Mouse (Mus musculus) bone marrow, adult 2 months (tissue): ENCODE measurements around the gene Gm16867.
"Not testable (repeated sequence)": the region's sequence is repeated elsewhere in the genome, so short reads cannot be mapped to it uniquely, and the experiment has no call there.

Experiments
- CTCF ChIP-seq: fragments of 200-500 bp; IDR thresholded peaks from 2 replicates; pipeline ENCODE4 v1.5.1; 2011; ENCODE audit warnings: low read length, control low read depth; ENCODE audit not compliant: control insufficient read depth, insufficient read depth
- POLR2A ChIP-seq: fragments of 200-500 bp; IDR thresholded peaks from 2 replicates; pipeline ENCODE4 v1.6.1; 2011; ENCODE audit warnings: low read depth, mild to moderate bottlenecking, control low read depth, low read length, borderline replicate concordance; ENCODE audit not compliant: control insufficient read depth

- TF ChIP-seq CTCF, POLR2A: not testable (repeated sequence)
Observed at GRCm38 (mm10) chr14:69507000-69507399, 3.8 kb upstream of the Gm16867 start.
